Mouse (Mus musculus): ENCODE measurements around the gene Cers2. TPM values are rescaled to one million over a fixed set of nuclear protein-coding genes. Genes with fewer than 3 reads are reported as not detected.
A peak's percentile ranks its signal among the peaks of the same experiment; 100 is the strongest.

Gene Cers2
- polyA plus RNA-seq, 1 experiment from 2014 or later = 158 TPM

DNA sequence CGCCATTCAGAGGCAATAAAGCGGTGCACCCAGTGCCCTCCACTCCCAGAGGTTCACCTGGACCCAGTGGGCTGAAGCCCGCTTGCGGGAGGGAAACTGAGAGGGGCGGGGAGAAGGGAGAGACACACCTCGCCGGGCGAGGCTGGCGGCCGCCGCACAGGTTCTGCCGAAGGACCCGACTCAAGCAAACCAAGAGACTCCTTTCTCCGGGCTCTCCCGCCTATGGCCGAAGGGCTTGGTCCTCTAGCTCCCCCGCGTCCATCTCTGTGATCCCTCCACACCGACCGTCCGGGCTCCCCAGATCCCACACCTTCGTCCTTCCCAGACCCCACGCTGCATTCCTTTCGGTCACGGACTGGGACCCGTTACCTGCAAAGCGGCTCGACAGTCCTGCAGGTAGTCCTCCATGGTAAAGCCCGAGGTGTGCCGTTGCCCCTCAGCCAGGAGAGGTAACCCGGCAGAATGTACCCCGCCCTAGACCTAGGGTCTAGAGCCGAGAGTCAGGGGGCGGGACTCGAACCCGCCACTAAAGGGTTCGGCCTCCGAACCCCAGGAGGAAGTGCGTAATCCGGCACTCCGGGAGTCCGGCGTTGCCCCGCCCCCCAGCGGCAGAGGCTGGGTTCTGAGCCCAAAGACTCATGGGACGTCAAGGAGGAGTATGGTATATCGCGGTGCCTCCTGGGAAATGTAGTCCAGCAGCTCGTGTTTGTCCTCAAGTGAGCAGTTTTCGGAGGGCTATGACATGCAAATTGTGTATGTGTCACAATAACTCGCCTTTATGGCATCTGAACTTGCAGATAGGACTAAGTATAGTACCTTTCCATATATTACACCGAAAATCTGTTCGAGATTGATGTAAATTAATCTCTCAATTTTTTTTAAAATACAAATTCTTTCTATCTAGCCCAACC, 33.1 kb upstream of the Cers2 start, which contains the start of the genes Mindy1 and Prune1:
TSS of gene Mindy1 (plus strand) at position 130 of the 911 bp plus-strand sequence.
TSS of gene Prune1 (minus strand) at position 861 of the 911 bp plus-strand sequence.
- peak; percentile 87 for ATAC-seq (ENCODE audit: insufficient number of reproducible peaks, insufficient read depth, low FRiP score, low TSS enrichment, low read depth)
- H3K4me2 ChIP-seq = peak within 1 kb of the TSS; percentile 79
- peak within 1 kb of the TSS; percentile 73 for H3K4me3 ChIP-seq (replicated peaks)
- H3K4me1 ChIP-seq (replicated peaks) = peaks cover 20% of the 10 kb centered on the region
- H3K9me3 ChIP-seq = no peaks in the 10 kb centered on the region
- WGBS = under 1% methylated on average over 53 of the region's 53 CpGs
- H3K27me3 ChIP-seq = no peaks in the 10 kb centered on the region
- peak within 1 kb of the TSS; percentile 84 for H3K9ac ChIP-seq (replicated peaks)
- peaks cover 6% of the 10 kb centered on the region; the same call in 1 of the 2 replicates for H3K36me3 ChIP-seq
- peak within 1 kb of the TSS; percentile 96 for H3K27ac ChIP-seq

GRCm38 (mm10) chr3:95282381-95282864, 32.2 kb upstream of the Cers2 start:
- no peak for ATAC-seq (ENCODE audit: insufficient number of reproducible peaks, insufficient read depth, low FRiP score, low TSS enrichment, low read depth)
- WGBS = 2% methylated on average over 11 of the region's 11 CpGs
- peaks cover 20% of the 10 kb centered on the region for H3K4me1 ChIP-seq (replicated peaks)
- no peaks in the 10 kb centered on the region for H3K9me3 ChIP-seq
- H3K4me3 ChIP-seq (replicated peaks) = peak overlapping the region; percentile 73
- H3K27ac ChIP-seq = peak overlapping the region; percentile 96
- peak overlapping the region; percentile 84 for H3K9ac ChIP-seq (replicated peaks)
- no peaks in the 10 kb centered on the region for H3K27me3 ChIP-seq
- H3K36me3 ChIP-seq = peaks cover 9% of the 10 kb centered on the region; the same call in 1 of the 2 replicates
- H3K4me2 ChIP-seq = peak overlapping the region; percentile 79

DNA sequence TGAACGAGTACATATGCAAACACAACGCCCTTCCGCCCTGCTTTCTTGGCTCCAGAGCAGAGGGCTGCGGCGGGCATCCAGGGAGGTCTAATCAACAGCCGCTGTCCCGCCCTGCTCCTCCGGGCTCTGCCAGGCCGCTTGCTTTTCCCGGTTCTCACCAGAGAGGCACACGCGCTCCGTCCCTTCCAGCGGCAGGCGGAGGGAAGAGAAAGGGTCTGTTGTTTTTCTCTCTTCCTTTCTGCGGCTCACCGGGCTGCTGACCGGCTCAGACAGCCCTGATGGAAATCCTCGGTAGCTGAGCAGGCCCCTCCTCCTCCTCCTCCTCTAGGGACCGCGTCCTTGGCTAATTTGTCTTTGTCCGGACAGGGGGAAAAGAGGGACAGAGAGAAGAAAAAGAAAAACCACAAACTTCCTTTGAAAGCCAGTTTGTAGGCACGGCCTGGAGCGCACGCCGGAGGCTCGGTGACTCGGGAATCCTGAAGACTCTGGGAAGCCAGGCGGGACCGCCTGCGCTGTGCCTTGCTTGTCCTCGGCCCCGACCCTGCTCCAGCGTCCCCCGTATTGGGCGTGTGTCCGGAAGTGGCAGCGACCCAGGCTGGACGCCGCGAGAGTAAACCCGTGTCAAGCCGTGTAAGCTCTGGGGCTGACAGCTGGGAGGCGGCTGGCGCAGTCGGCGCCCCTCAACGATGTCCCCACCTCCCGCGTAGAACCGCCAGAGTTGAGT, 31.6 kb upstream of the Cers2 start:
- peak; percentile 45; the same call in 1 of the 2 replicates for ATAC-seq (ENCODE audit: insufficient number of reproducible peaks, insufficient read depth, low FRiP score, low TSS enrichment, low read depth)
- H3K4me2 ChIP-seq = peak overlapping the region; percentile 79
- H3K4me3 ChIP-seq (replicated peaks) = peak overlapping the region; percentile 73
- H3K9me3 ChIP-seq = no peaks in the 10 kb centered on the region
- H3K27ac ChIP-seq = peak overlapping the region; percentile 96
- H3K4me1 ChIP-seq (replicated peaks) = peaks cover 20% of the 10 kb centered on the region
- no peaks in the 10 kb centered on the region for H3K27me3 ChIP-seq
- peak overlapping the region; percentile 84 for H3K9ac ChIP-seq (replicated peaks)
- peaks cover 13% of the 10 kb centered on the region for H3K36me3 ChIP-seq
- under 1% methylated on average over 49 of the region's 51 CpGs for WGBS

DNA sequence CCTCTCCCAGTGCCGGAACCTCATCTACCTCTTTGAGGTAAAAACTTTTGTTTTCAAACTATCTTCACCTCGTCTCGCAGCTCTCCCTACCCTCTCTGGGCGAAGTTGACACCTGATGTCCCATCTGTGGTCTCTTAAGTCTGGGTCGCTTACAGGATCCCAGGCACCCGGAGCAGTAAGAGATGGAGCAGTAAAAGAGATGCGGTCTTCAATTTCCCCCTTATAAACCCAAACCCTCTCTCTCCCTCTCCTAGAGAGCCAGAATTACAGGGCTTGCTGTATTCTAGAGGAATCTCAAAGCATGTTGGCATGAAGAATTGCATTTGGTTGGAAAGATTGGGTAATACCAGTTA, 31.0 kb upstream of the Cers2 start:
- H3K4me3 ChIP-seq (replicated peaks) = peak overlapping the region; percentile 73
- ATAC-seq (ENCODE audit: insufficient number of reproducible peaks, insufficient read depth, low FRiP score, low TSS enrichment, low read depth) = no peak
- H3K4me1 ChIP-seq (replicated peaks) = peaks cover 20% of the 10 kb centered on the region
- no peaks in the 10 kb centered on the region for H3K9me3 ChIP-seq
- H3K9ac ChIP-seq (replicated peaks) = peak overlapping the region; percentile 84
- H3K4me2 ChIP-seq = peak overlapping the region; percentile 79
- peaks cover 16% of the 10 kb centered on the region for H3K36me3 ChIP-seq
- peak overlapping the region; percentile 96 for H3K27ac ChIP-seq
- no peaks in the 10 kb centered on the region for H3K27me3 ChIP-seq
- under 1% methylated on average over 7 of the region's 7 CpGs for WGBS

- Histone ChIP-seq H3K27me3 (no peaks in the 10 kb centered on the region), H3K36me3 (peaks cover 21% of the 10 kb centered on the region), H3K4me1 (replicated peaks) (peaks cover 20% of the 10 kb centered on the region), H3K9me3 (no peaks in the 10 kb centered on the region), H3K4me3 (replicated peaks) (peak overlapping the region; percentile 73), H3K4me2 (peak overlapping the region; percentile 79), H3K9ac (replicated peaks) (peak overlapping the region; percentile 84), H3K27ac (no peak overlapping the region; the same call in 1 of the 2 replicates)
- 8% methylated on average over 1 of the region's 1 CpGs for WGBS
- ATAC-seq (ENCODE audit: insufficient number of reproducible peaks, insufficient read depth, low FRiP score, low TSS enrichment, low read depth) = no peak
Measured at GRCm38 (mm10) chr3:95284062-95284461, 30.5 kb upstream of the Cers2 start.

DNA sequence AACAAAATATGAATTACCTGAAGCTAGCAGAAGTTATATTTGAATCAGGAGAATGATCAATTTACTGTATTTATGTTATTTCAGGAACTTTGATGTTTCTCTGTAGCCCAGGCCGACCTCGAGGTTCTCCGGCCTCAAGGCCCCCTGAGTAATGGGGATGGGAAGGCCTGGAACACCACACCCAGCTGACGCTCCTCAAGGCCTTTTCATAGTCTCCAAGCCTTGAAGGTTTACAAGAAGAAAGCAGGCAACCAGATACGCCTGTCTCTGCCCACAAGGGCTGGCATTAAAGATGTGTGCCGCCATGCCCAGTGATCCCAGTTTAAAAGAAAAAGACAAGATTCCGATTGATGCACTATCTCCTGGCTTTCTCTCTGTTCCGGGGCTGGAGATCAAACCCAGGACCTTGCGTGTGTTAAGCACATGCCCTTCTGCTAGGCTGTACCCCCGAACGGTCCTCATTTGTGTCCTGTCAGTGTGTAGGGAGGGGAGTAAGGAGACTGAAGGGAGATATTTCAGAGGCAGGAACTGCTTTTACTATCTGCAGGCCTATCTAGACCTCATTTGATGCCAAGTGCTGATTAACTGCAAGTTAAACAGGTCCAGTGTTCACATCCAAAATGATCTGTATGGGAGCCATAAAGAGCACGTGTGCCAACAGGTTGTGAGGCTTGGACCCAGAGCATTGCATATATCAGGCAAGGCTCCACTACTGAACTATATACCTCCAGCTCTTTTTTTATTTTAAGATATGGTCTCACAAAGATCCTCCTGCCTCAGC, 29.9 kb upstream of the Cers2 start:
- Histone ChIP-seq H3K9me3 (no peaks in the 10 kb centered on the region), H3K36me3 (peaks cover 27% of the 10 kb centered on the region), H3K27ac (no peak overlapping the region; the same call in 1 of the 2 replicates), H3K9ac (replicated peaks) (no peak overlapping the region), H3K27me3 (no peaks in the 10 kb centered on the region), H3K4me3 (replicated peaks) (0 out of 2 replicates have a peak overlapping the region, but pooled peaks have one; percentile 73), H3K4me2 (peak overlapping the region; percentile 79), H3K4me1 (replicated peaks) (peaks cover 20% of the 10 kb centered on the region)
- WGBS = 89% methylated on average over 12 of the region's 12 CpGs
- no peak for ATAC-seq (ENCODE audit: insufficient number of reproducible peaks, insufficient read depth, low FRiP score, low TSS enrichment, low read depth)

- ATAC-seq (ENCODE audit: insufficient number of reproducible peaks, insufficient read depth, low FRiP score, low TSS enrichment, low read depth) = no peak
- Histone ChIP-seq H3K4me3 (replicated peaks) (no peak overlapping the region), H3K4me1 (replicated peaks) (peaks cover 20% of the 10 kb centered on the region), H3K36me3 (peaks cover 34% of the 10 kb centered on the region), H3K27me3 (no peaks in the 10 kb centered on the region), H3K9ac (replicated peaks) (no peak overlapping the region), H3K9me3 (no peaks in the 10 kb centered on the region), H3K27ac (no peak overlapping the region), H3K4me2 (no peak overlapping the region)
- 93% methylated on average over 5 of the region's 5 CpGs for WGBS
Measured at GRCm38 (mm10) chr3:95285390-95285789, 29.2 kb upstream of the Cers2 start.

DNA sequence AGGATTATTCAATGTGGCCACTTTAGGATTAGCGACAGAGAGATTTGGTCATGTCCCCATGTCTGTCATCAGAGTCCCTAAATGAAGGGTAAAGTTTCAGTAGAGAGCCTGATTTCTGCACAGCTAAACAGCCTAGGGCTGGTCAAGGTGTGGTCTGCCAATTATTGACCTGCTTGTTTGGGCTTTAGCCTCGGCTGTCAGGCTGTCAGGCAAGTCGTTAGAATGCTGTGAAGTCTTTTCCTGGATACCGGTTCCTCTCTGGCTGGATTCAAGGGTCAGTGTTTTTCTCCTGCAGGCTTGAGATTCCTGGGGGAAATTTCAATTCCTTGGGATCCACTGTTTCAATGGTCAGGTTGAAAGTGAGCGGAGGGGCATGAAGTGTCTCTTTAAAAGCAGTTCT, 28.6 kb upstream of the Cers2 start:
- no peak overlapping the region for H3K4me2 ChIP-seq
- peaks cover 17% of the 10 kb centered on the region for H3K4me1 ChIP-seq (replicated peaks)
- no peaks in the 10 kb centered on the region for H3K27me3 ChIP-seq
- H3K9me3 ChIP-seq = no peaks in the 10 kb centered on the region
- no peak overlapping the region for H3K9ac ChIP-seq (replicated peaks)
- peaks cover 40% of the 10 kb centered on the region for H3K36me3 ChIP-seq
- ATAC-seq (ENCODE audit: insufficient number of reproducible peaks, insufficient read depth, low FRiP score, low TSS enrichment, low read depth) = no peak
- H3K27ac ChIP-seq = no peak overlapping the region
- no peak overlapping the region for H3K4me3 ChIP-seq (replicated peaks)
- WGBS = 60% methylated on average over 5 of the region's 5 CpGs

- Histone ChIP-seq H3K36me3 (peaks cover 45% of the 10 kb centered on the region), H3K27ac (no peak overlapping the region), H3K9me3 (no peaks in the 10 kb centered on the region), H3K4me3 (replicated peaks) (no peak overlapping the region), H3K4me1 (replicated peaks) (peaks cover 17% of the 10 kb centered on the region), H3K4me2 (no peak overlapping the region), H3K9ac (replicated peaks) (no peak overlapping the region), H3K27me3 (no peaks in the 10 kb centered on the region)
- 86% methylated on average over 7 of the region's 7 CpGs for WGBS
- ATAC-seq (ENCODE audit: insufficient number of reproducible peaks, insufficient read depth, low FRiP score, low TSS enrichment, low read depth) = no peak
Measured at GRCm38 (mm10) chr3:95286510-95286909, 28.1 kb upstream of the Cers2 start.

GRCm38 (mm10) chr3:95287541-95287940, 27.1 kb upstream of the Cers2 start:
- 94% methylated on average over 3 of the region's 3 CpGs for WGBS

More at GRCm38 (mm10) chr3:95287541-95287940, 27.1 kb upstream of the Cers2 start:
- Histone ChIP-seq H3K9ac (replicated peaks) (no peak overlapping the region), H3K4me1 (replicated peaks) (peaks cover 17% of the 10 kb centered on the region), H3K4me3 (replicated peaks) (no peak overlapping the region), H3K36me3 (peaks cover 56% of the 10 kb centered on the region), H3K27ac (no peak overlapping the region), H3K9me3 (no peaks in the 10 kb centered on the region), H3K27me3 (no peaks in the 10 kb centered on the region), H3K4me2 (no peak overlapping the region)
- no peak for ATAC-seq (ENCODE audit: insufficient number of reproducible peaks, insufficient read depth, low FRiP score, low TSS enrichment, low read depth)
